Mouse (Mus musculus): ENCODE data around the gene Frmpd2.

GRCm38 (mm10) chr14:33531331-33531912 lies 59.9 kb downstream of the Frmpd2 start:
- TF ChIP-seq CTCF (IDR thresholded peaks at IDR 0.05; ENCODE audit: borderline replicate concordance, insufficient read depth, low read depth, low read length): no peak
- no peak for TF ChIP-seq POLR2A (IDR thresholded peaks at IDR 0.05; ENCODE audit: borderline replicate concordance, insufficient read depth, low read length)

Measured in cerebellum, adult 2 months (tissue).